Mouse (Mus musculus): ENCODE results near the gene Leprot. TPM values are rescaled to one million over a fixed set of nuclear protein-coding genes. Genes with fewer than 3 reads are reported as not detected.

The Leprot gene
- polyA plus RNA-seq, 1 experiment from 2014 or later = 89.5 TPM

DNA sequence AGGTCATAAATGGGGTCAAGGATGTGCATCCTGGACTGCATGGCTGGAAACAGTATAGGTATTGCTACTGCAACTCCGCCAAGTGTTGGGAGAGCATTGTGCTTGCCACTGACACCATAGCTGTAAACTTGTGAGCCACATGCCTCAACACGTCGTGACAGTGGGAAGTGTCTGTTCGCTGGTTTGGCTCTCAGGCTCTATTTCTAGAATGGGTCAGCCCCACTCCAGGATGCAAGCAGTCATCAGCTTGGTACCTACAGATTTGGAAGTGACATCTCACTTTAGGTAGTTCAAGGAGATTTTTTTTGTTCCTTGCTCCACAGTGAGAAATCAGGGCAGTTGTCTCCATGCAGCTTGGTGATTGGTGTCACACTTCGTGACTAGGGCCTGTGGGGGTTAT, 26.3 kb upstream of the Leprot start:
- DNase-seq (ENCODE audit: low spot score) (no peak), ATAC-seq (ENCODE audit: low FRiP score, low TSS enrichment) (no peak)
- Histone ChIP-seq H3K27me3 (ENCODE audit: control insufficient read depth, insufficient read depth, low read length) (no peaks in the 10 kb centered on the region), H3K36me3 (ENCODE audit: control insufficient read depth, insufficient read depth, low read length) (no peaks in the 10 kb centered on the region), H3K4me1 (replicated peaks; ENCODE audit: control insufficient read depth, insufficient read depth) (no peaks in the 10 kb centered on the region), H3K27ac (replicated peaks) (no peak overlapping the region), H3K9me3 (ENCODE audit: control insufficient read depth, low read length) (no peaks in the 10 kb centered on the region), H3K4me2 (replicated peaks; ENCODE audit: low read depth) (no peak overlapping the region), H3K9ac (ENCODE audit: low read length) (no peak overlapping the region), H3K4me3 (ENCODE audit: low read depth, low read length) (no peak overlapping the region)
- TF ChIP-seq CTCF (IDR thresholded peaks at IDR 0.05; ENCODE audit: low read depth) (no peak), EP300 (optimal IDR thresholded peaks at IDR 0.05) (no peak)
- WGBS = 84% methylated on average over 5 of the region's 5 CpGs

DNA sequence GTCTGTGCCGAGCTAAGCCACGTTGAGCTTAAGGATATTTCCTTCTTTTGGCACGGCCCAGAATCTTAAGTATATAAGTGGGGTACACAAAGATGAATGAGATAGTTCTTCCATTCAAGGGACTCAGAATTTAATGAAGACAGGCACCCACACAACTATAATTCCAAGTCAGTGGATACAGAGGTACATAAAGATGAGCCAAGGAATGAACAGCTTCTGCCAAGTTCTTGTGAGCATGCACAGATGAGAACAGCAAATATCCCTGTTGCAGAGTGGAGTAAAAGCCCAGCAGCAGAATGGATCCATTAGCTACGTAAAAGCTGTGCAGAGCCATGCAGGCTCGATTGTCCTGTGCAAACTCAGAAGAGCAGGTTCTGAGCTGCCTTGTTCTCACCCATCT, 22.2 kb upstream of the Leprot start:
- no peak overlapping the region for H3K4me2 ChIP-seq (replicated peaks; ENCODE audit: low read depth)
- WGBS = 80% methylated on average over 5 of the region's 5 CpGs
- H3K9me3 ChIP-seq (ENCODE audit: control insufficient read depth, low read length) = no peaks in the 10 kb centered on the region
- no peaks in the 10 kb centered on the region for H3K27me3 ChIP-seq (ENCODE audit: control insufficient read depth, insufficient read depth, low read length)
- no peak for TF ChIP-seq CTCF (IDR thresholded peaks at IDR 0.05; ENCODE audit: low read depth)
- TF ChIP-seq EP300 (optimal IDR thresholded peaks at IDR 0.05) = no peak
- DNase-seq (ENCODE audit: low spot score) (no peak), ATAC-seq (ENCODE audit: low FRiP score, low TSS enrichment) (no peak)
- H3K4me1 ChIP-seq (replicated peaks; ENCODE audit: control insufficient read depth, insufficient read depth) = no peaks in the 10 kb centered on the region
- no peak overlapping the region for H3K27ac ChIP-seq (replicated peaks)
- H3K9ac ChIP-seq (ENCODE audit: low read length) = no peak overlapping the region
- no peaks in the 10 kb centered on the region for H3K36me3 ChIP-seq (ENCODE audit: control insufficient read depth, insufficient read depth, low read length)
- H3K4me3 ChIP-seq (ENCODE audit: low read depth, low read length) = no peak overlapping the region

DNA sequence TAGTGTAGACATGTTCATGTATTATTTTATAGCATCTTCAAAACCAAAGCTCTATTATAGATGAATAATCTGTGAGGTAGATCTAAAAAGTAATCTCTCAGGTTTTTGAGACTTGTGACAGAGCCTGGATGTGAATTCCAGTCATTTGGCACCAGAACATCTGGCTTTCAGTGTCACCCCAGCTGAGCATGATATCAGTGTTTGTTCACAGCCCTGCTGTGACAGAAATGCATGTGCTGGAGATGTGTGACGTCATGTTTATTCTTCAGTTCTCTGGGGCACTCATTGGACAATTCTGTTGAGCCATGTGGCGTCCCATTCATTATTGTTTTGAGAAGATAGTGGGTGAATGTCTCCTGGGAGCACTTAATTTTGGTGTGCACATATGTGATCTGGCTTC, 11.9 kb upstream of the Leprot start:
- H3K9ac ChIP-seq (ENCODE audit: low read length) = no peak overlapping the region
- TF ChIP-seq EP300 (optimal IDR thresholded peaks at IDR 0.05) (no peak), CTCF (IDR thresholded peaks at IDR 0.05; ENCODE audit: low read depth) (no peak)
- H3K9me3 ChIP-seq (ENCODE audit: control insufficient read depth, low read length) = no peaks in the 10 kb centered on the region
- no peaks in the 10 kb centered on the region for H3K4me1 ChIP-seq (replicated peaks; ENCODE audit: control insufficient read depth, insufficient read depth)
- no peak for ATAC-seq (ENCODE audit: low FRiP score, low TSS enrichment)
- no peak overlapping the region for H3K4me3 ChIP-seq (ENCODE audit: low read depth, low read length)
- H3K27ac ChIP-seq (replicated peaks) = no peak overlapping the region
- no peaks in the 10 kb centered on the region for H3K27me3 ChIP-seq (ENCODE audit: control insufficient read depth, insufficient read depth, low read length)
- no peak for DNase-seq (ENCODE audit: low spot score)
- no peak overlapping the region for H3K4me2 ChIP-seq (replicated peaks; ENCODE audit: low read depth)
- no peaks in the 10 kb centered on the region for H3K36me3 ChIP-seq (ENCODE audit: control insufficient read depth, insufficient read depth, low read length)
- 54% methylated on average over 2 of the region's 2 CpGs for WGBS

DNA sequence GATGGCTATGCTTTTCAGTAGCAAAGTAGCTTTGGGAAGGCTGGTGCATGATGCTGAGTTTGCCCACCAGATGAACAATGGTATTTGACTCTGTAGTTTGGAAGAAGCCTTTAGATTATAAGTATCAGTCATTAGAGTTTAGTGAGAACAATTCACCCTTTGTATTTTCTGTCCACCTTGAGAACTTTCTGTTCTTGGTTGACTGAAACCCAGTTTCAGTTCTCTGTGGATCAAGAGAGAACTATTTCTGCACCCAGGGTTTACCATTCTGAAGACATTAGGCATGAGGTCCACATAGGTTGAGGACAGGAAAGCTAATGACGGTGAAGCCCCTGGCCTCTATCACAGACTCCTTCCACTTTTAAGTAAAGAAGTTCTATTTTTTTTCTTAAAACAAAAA, 10.0 kb upstream of the Leprot start:
- no peaks in the 10 kb centered on the region for H3K27me3 ChIP-seq (ENCODE audit: control insufficient read depth, insufficient read depth, low read length)
- TF ChIP-seq CTCF (IDR thresholded peaks at IDR 0.05; ENCODE audit: low read depth) (no peak), EP300 (optimal IDR thresholded peaks at IDR 0.05) (no peak)
- DNase-seq (ENCODE audit: low spot score) = no peak
- H3K4me2 ChIP-seq (replicated peaks; ENCODE audit: low read depth) = no peak overlapping the region
- H3K4me1 ChIP-seq (replicated peaks; ENCODE audit: control insufficient read depth, insufficient read depth) = no peaks in the 10 kb centered on the region
- no peaks in the 10 kb centered on the region for H3K36me3 ChIP-seq (ENCODE audit: control insufficient read depth, insufficient read depth, low read length)
- H3K4me3 ChIP-seq (ENCODE audit: low read depth, low read length) = no peak overlapping the region
- WGBS = 91% methylated on average over 1 of the region's 1 CpGs
- no peak overlapping the region for H3K9ac ChIP-seq (ENCODE audit: low read length)
- no peak overlapping the region for H3K27ac ChIP-seq (replicated peaks)
- ATAC-seq (ENCODE audit: low FRiP score, low TSS enrichment) = no peak
- H3K9me3 ChIP-seq (ENCODE audit: control insufficient read depth, low read length) = no peaks in the 10 kb centered on the region

DNA sequence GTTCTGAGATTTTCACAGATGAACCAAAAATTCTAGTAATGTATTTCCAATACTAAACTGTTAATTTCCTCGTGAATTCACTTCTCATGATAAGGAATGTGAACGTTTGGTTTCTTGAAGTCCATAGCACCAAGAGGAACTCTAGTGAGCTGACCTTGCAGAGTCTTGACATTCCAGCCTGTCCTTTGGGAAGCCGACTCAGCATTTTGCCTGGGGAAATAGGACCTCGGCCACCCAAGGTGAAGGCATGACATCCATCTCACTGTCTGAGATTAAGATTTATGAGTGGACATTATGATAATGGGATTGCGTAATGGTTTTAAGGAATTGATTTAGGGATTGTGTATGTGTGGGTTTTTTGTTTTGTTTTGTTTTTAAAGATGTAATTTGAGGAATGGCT, 6.9 kb upstream of the Leprot start:
- Histone ChIP-seq H3K4me2 (replicated peaks; ENCODE audit: low read depth) (no peak overlapping the region), H3K4me1 (replicated peaks; ENCODE audit: control insufficient read depth, insufficient read depth) (no peaks in the 10 kb centered on the region), H3K36me3 (ENCODE audit: control insufficient read depth, insufficient read depth, low read length) (no peaks in the 10 kb centered on the region), H3K4me3 (ENCODE audit: low read depth, low read length) (no peak overlapping the region), H3K9ac (ENCODE audit: low read length) (no peak overlapping the region), H3K27me3 (ENCODE audit: control insufficient read depth, insufficient read depth, low read length) (no peaks in the 10 kb centered on the region), H3K27ac (replicated peaks) (no peak overlapping the region), H3K9me3 (ENCODE audit: control insufficient read depth, low read length) (no peaks in the 10 kb centered on the region)
- DNase-seq (ENCODE audit: low spot score) = no peak
- ATAC-seq (ENCODE audit: low FRiP score, low TSS enrichment) = no peak
- no peak for TF ChIP-seq CTCF (IDR thresholded peaks at IDR 0.05; ENCODE audit: low read depth)
- no peak for TF ChIP-seq EP300 (optimal IDR thresholded peaks at IDR 0.05)
- WGBS = 52% methylated on average over 5 of the region's 5 CpGs

DNA sequence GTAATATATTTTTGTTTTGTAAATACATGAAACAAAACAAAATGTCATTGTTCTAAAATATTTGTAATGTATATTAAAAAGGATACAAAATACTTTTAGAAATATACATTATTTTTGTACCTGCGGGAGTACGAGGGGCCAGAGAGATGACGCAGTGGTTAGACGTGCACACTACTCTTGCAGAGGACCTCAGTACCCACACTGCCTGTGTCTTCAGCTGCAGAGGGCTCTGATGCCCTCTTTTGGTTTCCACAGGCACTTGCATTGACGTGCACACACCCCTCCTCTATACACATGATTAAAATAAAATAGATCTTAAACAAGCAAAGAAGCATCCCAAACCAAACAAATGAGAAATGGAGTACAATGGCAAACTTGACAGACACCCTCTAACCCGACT, 4.8 kb upstream of the Leprot start:
- WGBS = 79% methylated on average over 6 of the region's 6 CpGs
- no peaks in the 10 kb centered on the region for H3K9me3 ChIP-seq (ENCODE audit: control insufficient read depth, low read length)

More for the DNA sequence above, 4.8 kb upstream of the Leprot start:
- TF ChIP-seq CTCF (IDR thresholded peaks at IDR 0.05; ENCODE audit: low read depth) (peak; percentile 31), EP300 (optimal IDR thresholded peaks at IDR 0.05) (no peak)
- ATAC-seq (ENCODE audit: low FRiP score, low TSS enrichment) (no peak), DNase-seq (ENCODE audit: low spot score) (no peak)
- Histone ChIP-seq H3K4me3 (ENCODE audit: low read depth, low read length) (no peak overlapping the region), H3K36me3 (ENCODE audit: control insufficient read depth, insufficient read depth, low read length) (no peaks in the 10 kb centered on the region), H3K4me2 (replicated peaks; ENCODE audit: low read depth) (no peak overlapping the region), H3K9ac (ENCODE audit: low read length) (no peak overlapping the region), H3K27me3 (ENCODE audit: control insufficient read depth, insufficient read depth, low read length) (no peaks in the 10 kb centered on the region), H3K27ac (replicated peaks) (no peak overlapping the region), H3K4me1 (replicated peaks; ENCODE audit: control insufficient read depth, insufficient read depth) (no peaks in the 10 kb centered on the region)
